ENCODE assay signal across 8 mouse cellular contexts in the genomic region with DNA sequence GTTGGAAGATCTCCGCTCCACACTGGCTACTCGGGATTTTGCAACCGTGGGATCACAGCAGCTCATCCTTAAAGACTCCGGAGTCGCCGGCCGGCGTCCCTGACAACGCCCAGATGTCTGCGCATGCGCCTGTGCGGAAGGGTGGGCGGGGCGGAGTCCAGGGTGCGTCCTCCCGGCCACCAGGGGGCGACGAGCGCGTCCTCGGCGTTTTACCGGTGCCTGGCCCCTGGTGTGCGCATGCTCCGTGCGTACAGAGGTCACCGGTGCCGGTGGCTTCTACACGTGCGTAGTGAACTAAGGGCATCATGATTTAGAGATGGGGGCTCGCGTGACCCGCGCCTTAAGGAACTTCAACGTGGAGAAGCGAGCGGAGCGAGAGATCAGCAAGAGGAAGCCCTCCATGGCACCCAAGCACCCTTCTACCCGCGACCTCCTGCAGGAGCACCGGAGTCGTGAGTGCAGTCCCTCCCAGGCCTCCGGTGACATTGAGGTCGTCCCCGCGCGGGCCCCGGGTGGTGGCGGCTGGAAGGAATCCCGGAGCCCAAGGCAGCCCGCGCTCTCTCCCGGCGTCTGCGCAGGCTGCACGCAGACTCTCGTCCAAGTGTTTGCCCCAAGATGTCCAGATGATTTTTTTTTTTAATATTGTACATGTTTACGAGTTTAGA. TPM values are rescaled to one million over a fixed set of nuclear protein-coding genes. Genes with fewer than 3 reads are reported as not detected.
DNase-seq lines count a peak whose midpoint lies in the region; ATAC-seq and TF ChIP-seq lines count a peak whose summit lies in the region.

A gene (plus strand): TSS at position 233 of the 665 bp plus-strand sequence.

- DNase-seq in 3T3-L1 (ENCODE audit: low read depth, low spot score) = peak; percentile 91
- peak; percentile 99 for DNase-seq in adrenal gland, postnatal 4 days (ENCODE audit: low spot score in 2 of 2)
- peak; percentile 93 for DNase-seq in embryonic facial prominence, embryonic 14.5 days (ENCODE audit: low spot score)
- DNase-seq in heart, adult 2 months = peak; percentile 97 to 99
- DNase-seq in kidney, adult 8-10 months = peak; percentile 94 to 98
- DNase-seq in spleen, postnatal 10 days (ENCODE audit: low spot score in 2 of 2) = peak; percentile 98

- H3K79me2 ChIP-seq in heart, adult 2 months (replicated peaks; ENCODE audit: control insufficient read depth, insufficient read depth, low read length) = no peaks in the 10 kb centered on the region

- intact Hi-C loops in heart, adult 2 months (cut with DNase I) = loop anchor here (1.0 to 10.0 kb wide), 6 partner anchors 47 to 1437 kb away; a partner anchor contains a TSS

- no peaks in the 10 kb centered on the region for H3K27me3 ChIP-seq in embryonic facial prominence, embryonic 14.5 days (replicated peaks; ENCODE audit: control insufficient read depth, insufficient read depth, low read length)
- no peaks in the 10 kb centered on the region for H3K27me3 ChIP-seq in heart, adult 2 months (ENCODE audit: control insufficient read depth, insufficient read depth, low read length)
- no peaks in the 10 kb centered on the region for H3K27me3 ChIP-seq in limb, embryonic 13.5 days
- H3K27me3 ChIP-seq in midbrain, embryonic 16.5 days (ENCODE audit: control insufficient read depth, insufficient read depth, low read depth, low read length) = no peaks in the 10 kb centered on the region

- peak; percentile 67; the same call in 1 of the 2 replicates for TF ChIP-seq POLR2A in heart, adult 2 months (IDR thresholded peaks at IDR 0.05; ENCODE audit: insufficient read depth, low read depth, low read length)

- H3K4me2 ChIP-seq in embryonic facial prominence, embryonic 14.5 days (ENCODE audit: low read depth, low read length) = peak within 1 kb of the TSS; percentile 71
- peak within 1 kb of the TSS; percentile 78 for H3K4me2 ChIP-seq in limb, embryonic 13.5 days (replicated peaks)
- H3K4me2 ChIP-seq in midbrain, embryonic 16.5 days (ENCODE audit: low read length) = peak within 1 kb of the TSS; percentile 62

- H3K4me3 ChIP-seq in embryonic facial prominence, embryonic 14.5 days (ENCODE audit: low read depth, low read length) = peak within 1 kb of the TSS; percentile 68
- peak within 1 kb of the TSS; percentile 97 for H3K4me3 ChIP-seq in heart, adult 2 months
- peak within 1 kb of the TSS; percentile 84 for H3K4me3 ChIP-seq in limb, embryonic 13.5 days
- H3K4me3 ChIP-seq in midbrain, embryonic 16.5 days (ENCODE audit: low read depth, low read length) = peak within 1 kb of the TSS; percentile 97

- no peaks in the 10 kb centered on the region for H3K9me3 ChIP-seq in embryonic facial prominence, embryonic 14.5 days (ENCODE audit: control insufficient read depth, low read length)
- H3K9me3 ChIP-seq in limb, embryonic 13.5 days = no peaks in the 10 kb centered on the region
- no peaks in the 10 kb centered on the region for H3K9me3 ChIP-seq in midbrain, embryonic 16.5 days (replicated peaks; ENCODE audit: control insufficient read depth, low read length, poor library complexity, severe bottlenecking)

- peak; percentile 98 for ATAC-seq in embryonic facial prominence, embryonic 14.5 days (ENCODE audit: low read depth)
- peak; percentile 97 for ATAC-seq in limb, embryonic 13.5 days (ENCODE audit: low FRiP score, low read depth)
- peak; percentile 99 for ATAC-seq in midbrain, embryonic 16.5 days

- H3K4me1 ChIP-seq in embryonic facial prominence, embryonic 14.5 days (ENCODE audit: control insufficient read depth, insufficient read depth, low read length) = peaks cover 5% of the 10 kb centered on the region
- H3K4me1 ChIP-seq in heart, adult 2 months (ENCODE audit: control insufficient read depth, insufficient read depth, low read length) = peaks cover 2% of the 10 kb centered on the region
- peaks cover 12% of the 10 kb centered on the region for H3K4me1 ChIP-seq in limb, embryonic 13.5 days
- peaks cover 10% of the 10 kb centered on the region for H3K4me1 ChIP-seq in midbrain, embryonic 16.5 days (ENCODE audit: control insufficient read depth, insufficient read depth, low read length)

- H3K36me3 ChIP-seq in embryonic facial prominence, embryonic 14.5 days (ENCODE audit: control insufficient read depth, insufficient read depth, low read length) = peaks cover 18% of the 10 kb centered on the region
- peaks cover 6% of the 10 kb centered on the region for H3K36me3 ChIP-seq in heart, adult 2 months (ENCODE audit: control insufficient read depth, insufficient read depth, low read length)
- peaks cover 21% of the 10 kb centered on the region for H3K36me3 ChIP-seq in limb, embryonic 13.5 days
- H3K36me3 ChIP-seq in midbrain, embryonic 16.5 days (ENCODE audit: control insufficient read depth, insufficient read depth, low read length) = peaks cover 13% of the 10 kb centered on the region

- under 1% methylated on average over 51 of the region's 58 CpGs for WGBS in embryonic facial prominence, embryonic 14.5 days
- WGBS in heart, adult 2 months = under 1% methylated on average over 58 of the region's 58 CpGs
- under 1% methylated on average over 58 of the region's 58 CpGs for WGBS in limb, embryonic 13.5 days
- under 1% methylated on average over 58 of the region's 58 CpGs for WGBS in midbrain, embryonic 16.5 days

- 0 out of 2 replicates have a peak, but pooled peaks have one; percentile 33 for TF ChIP-seq EP300 in heart, adult 2 months (IDR thresholded peaks at IDR 0.05; ENCODE audit: insufficient read depth, low read depth, low read length)

- H3K9ac ChIP-seq in embryonic facial prominence, embryonic 14.5 days (ENCODE audit: low read depth, low read length) = peak within 1 kb of the TSS; percentile 71
- H3K9ac ChIP-seq in heart, adult 2 months (ENCODE audit: low read depth, low read length) = peak within 1 kb of the TSS; percentile 75
- peak within 1 kb of the TSS; percentile 85 for H3K9ac ChIP-seq in limb, embryonic 13.5 days
- peak within 1 kb of the TSS; percentile 89 for H3K9ac ChIP-seq in midbrain, embryonic 16.5 days (ENCODE audit: low read depth, low read length)

- TF ChIP-seq CTCF in heart, adult 2 months (IDR thresholded peaks at IDR 0.05) = peak; percentile 99; the same call in 1 of the 2 replicates

- H3K27ac ChIP-seq in embryonic facial prominence, embryonic 14.5 days (replicated peaks; ENCODE audit: low read depth, low read length) = 0 out of 2 replicates have a peak within 1 kb of the TSS, but pooled peaks have one; percentile 13
- peak within 1 kb of the TSS; percentile 86 for H3K27ac ChIP-seq in heart, adult 2 months
- H3K27ac ChIP-seq in limb, embryonic 13.5 days = no peak within 1 kb of the TSS
- H3K27ac ChIP-seq in midbrain, embryonic 16.5 days (ENCODE audit: low read length) = peak within 1 kb of the TSS; percentile 73

RNA-seq across cellular contexts. Expression of the gene that starts here (rescaled TPM):
- total RNA-seq in adrenal gland, postnatal 4 days (2021) = 10 to 100 TPM; 25.6 to 26.6 TPM
- polyA plus RNA-seq in embryonic facial prominence, embryonic 14.5 days (2014; fragmentation: Nextera tagmentation; extraction: Ambion mirVana) = 41.9 and 51.9 TPM in 2 replicates
- total RNA-seq in heart, adult 2 months (2021) = 10 to 100 TPM; 73.2 to 79.2 TPM
- polyA plus RNA-seq in heart, adult 2 months (2012; rRNA removed) = 7.5 and 17.5 TPM in 2 replicates
- polyA plus RNA-seq in limb, embryonic 13.5 days (2015; fragmentation: Nextera tagmentation; extraction: Ambion mirVana) = 50.2 and 50.7 TPM in 2 replicates
- 65.4 and 65.6 TPM in 2 replicates for polyA plus RNA-seq in midbrain, embryonic 16.5 days (2015; fragmentation: Nextera tagmentation; extraction: Ambion mirVana)
